Mouse (Mus musculus): ENCODE results near the gene Hbp1. TPM values are rescaled to one million over a fixed set of nuclear protein-coding genes. Genes with fewer than 3 reads are reported as not detected.

The Hbp1 gene
- polyA plus RNA-seq, 1 experiment, result 57.8 TPM

DNA sequence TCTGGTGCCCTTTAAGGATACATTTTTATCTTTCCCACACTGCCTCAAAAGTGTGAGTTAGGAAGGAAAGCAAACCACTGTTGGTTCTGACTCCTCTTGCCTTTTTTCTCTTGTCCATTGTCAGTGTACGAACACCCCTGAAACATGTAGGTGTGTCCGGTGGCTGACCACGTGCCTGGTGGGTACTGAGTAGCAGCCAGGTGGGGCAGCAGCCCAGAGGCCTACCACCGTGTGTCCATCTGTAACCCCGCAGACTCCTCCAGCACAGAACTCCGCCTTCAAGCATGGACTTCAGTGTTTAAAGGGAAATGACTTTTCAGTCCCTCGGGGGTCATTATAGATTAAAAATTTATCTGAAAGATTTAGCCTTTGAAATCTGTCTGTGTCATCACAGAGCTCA is 52.9 kb downstream of the Hbp1 start:
- Histone ChIP-seq H3K4me1 (ENCODE audit: control insufficient read depth, insufficient read depth, insufficient read length, low read length) (no peaks in the 10 kb centered on the region), H3K4me3 (ENCODE audit: insufficient read depth, low read depth, low read length) (no peak overlapping the region), H3K27ac (replicated peaks; ENCODE audit: low read depth, low read length) (no peak overlapping the region)

- H3K4me1 ChIP-seq (ENCODE audit: control insufficient read depth, insufficient read depth, insufficient read length, low read length), result no peaks in the 10 kb centered on the region
- no peak overlapping the region for H3K4me3 ChIP-seq (ENCODE audit: insufficient read depth, low read depth, low read length)
- no peak overlapping the region for H3K27ac ChIP-seq (replicated peaks; ENCODE audit: low read depth, low read length)
These were observed 53.3 kb downstream of the Hbp1 start for GRCm38 (mm10) chr12:31896986-31897385.

- Histone ChIP-seq H3K4me3 (ENCODE audit: insufficient read depth, low read depth, low read length) (no peak overlapping the region), H3K27ac (replicated peaks; ENCODE audit: low read depth, low read length) (no peak overlapping the region), H3K4me1 (ENCODE audit: control insufficient read depth, insufficient read depth, insufficient read length, low read length) (no peaks in the 10 kb centered on the region)
These were observed 54.0 kb downstream of the Hbp1 start for GRCm38 (mm10) chr12:31896295-31896694.

GRCm38 (mm10) chr12:31895888-31896287 is 54.4 kb downstream of the Hbp1 start:
- H3K4me1 ChIP-seq (ENCODE audit: control insufficient read depth, insufficient read depth, insufficient read length, low read length), result no peaks in the 10 kb centered on the region
- no peak overlapping the region for H3K4me3 ChIP-seq (ENCODE audit: insufficient read depth, low read depth, low read length)
- no peak overlapping the region for H3K27ac ChIP-seq (replicated peaks; ENCODE audit: low read depth, low read length)

GRCm38 (mm10) chr12:31895095-31895734 is 55.1 kb downstream of the Hbp1 start:
- H3K4me3 ChIP-seq (ENCODE audit: insufficient read depth, low read depth, low read length), result no peak overlapping the region
- H3K4me1 ChIP-seq (ENCODE audit: control insufficient read depth, insufficient read depth, insufficient read length, low read length), result no peaks in the 10 kb centered on the region
- H3K27ac ChIP-seq (replicated peaks; ENCODE audit: low read depth, low read length), result no peak overlapping the region

DNA sequence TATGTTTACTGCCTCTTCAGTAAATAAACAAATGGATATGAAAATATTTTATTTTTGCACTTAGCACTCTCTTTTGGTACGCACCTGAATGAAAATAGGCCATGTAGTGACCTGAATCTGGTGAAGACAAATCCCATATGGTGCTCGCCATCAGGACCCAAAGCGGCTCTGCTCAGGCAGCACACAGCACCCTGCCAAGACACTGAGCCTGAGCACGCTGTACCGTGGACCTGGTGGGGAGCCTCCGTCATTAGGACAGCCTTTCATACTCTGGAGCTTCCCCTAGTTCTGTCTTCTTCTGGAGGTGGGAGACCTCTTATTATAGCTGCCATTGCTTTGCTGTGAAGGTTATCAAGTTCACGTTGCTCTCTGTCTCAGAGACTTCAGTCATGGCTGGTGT is 57.6 kb downstream of the Hbp1 start:
- no peak overlapping the region for H3K4me3 ChIP-seq (ENCODE audit: insufficient read depth, low read depth, low read length)
- no peaks in the 10 kb centered on the region for H3K4me1 ChIP-seq (ENCODE audit: control insufficient read depth, insufficient read depth, insufficient read length, low read length)
- no peak overlapping the region for H3K27ac ChIP-seq (replicated peaks; ENCODE audit: low read depth, low read length)

DNA sequence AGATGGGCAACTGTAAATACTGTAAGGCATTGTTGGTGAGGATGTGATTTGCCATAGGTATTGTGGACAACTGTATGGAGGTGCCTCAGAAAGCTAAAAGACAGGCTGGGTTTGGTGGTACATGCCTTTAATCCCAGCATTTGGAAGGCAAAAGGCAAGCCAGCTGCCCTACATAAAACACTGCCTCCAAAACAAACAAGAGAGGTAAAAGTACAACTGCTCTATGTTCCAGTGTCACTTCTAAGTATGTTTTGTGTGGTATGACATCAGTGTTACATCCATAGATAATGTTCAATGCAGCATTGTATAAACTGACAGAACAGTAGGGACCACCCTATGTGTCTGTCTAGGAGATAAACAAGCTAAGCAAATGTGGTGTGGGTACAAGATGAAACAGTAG is 58.3 kb downstream of the Hbp1 start:
- Histone ChIP-seq H3K4me3 (ENCODE audit: insufficient read depth, low read depth, low read length) (no peak overlapping the region), H3K4me1 (ENCODE audit: control insufficient read depth, insufficient read depth, insufficient read length, low read length) (no peaks in the 10 kb centered on the region), H3K27ac (replicated peaks; ENCODE audit: low read depth, low read length) (no peak overlapping the region)

DNA sequence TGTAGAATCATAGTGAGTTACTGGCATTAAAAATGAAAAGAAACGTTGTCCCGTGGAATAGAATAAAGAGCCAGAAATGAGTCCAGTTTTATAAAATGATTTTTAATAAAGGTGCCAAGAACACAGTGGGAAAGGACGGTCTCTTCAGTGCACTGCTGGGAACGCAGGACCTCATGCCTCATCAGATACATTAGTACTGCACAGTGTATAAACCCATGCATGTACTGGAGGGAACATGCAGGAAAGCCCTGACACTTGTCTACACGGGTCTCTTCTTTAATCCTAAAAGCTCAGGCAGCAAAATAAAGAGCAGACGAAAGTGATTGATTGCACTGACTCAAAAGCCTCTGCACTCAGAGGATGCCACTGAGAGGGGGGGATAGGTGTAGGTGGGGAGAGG is 59.6 kb downstream of the Hbp1 start:
- Histone ChIP-seq H3K4me3 (ENCODE audit: insufficient read depth, low read depth, low read length) (no peak overlapping the region), H3K27ac (replicated peaks; ENCODE audit: low read depth, low read length) (no peak overlapping the region), H3K4me1 (ENCODE audit: control insufficient read depth, insufficient read depth, insufficient read length, low read length) (no peaks in the 10 kb centered on the region)

- no peaks in the 10 kb centered on the region for H3K4me1 ChIP-seq (ENCODE audit: control insufficient read depth, insufficient read depth, insufficient read length, low read length)
- H3K27ac ChIP-seq (replicated peaks; ENCODE audit: low read depth, low read length), result no peak overlapping the region
- no peak overlapping the region for H3K4me3 ChIP-seq (ENCODE audit: insufficient read depth, low read depth, low read length)
These were observed 64.3 kb downstream of the Hbp1 start for GRCm38 (mm10) chr12:31885844-31886606.

- Histone ChIP-seq H3K4me1 (ENCODE audit: control insufficient read depth, insufficient read depth, insufficient read length, low read length) (no peaks in the 10 kb centered on the region), H3K4me3 (ENCODE audit: insufficient read depth, low read depth, low read length) (no peak overlapping the region)
These were observed 65.3 kb downstream of the Hbp1 start for GRCm38 (mm10) chr12:31885084-31885483.

GRCm38 (mm10) chr12:31884365-31884764 is 66.0 kb downstream of the Hbp1 start:
- Histone ChIP-seq H3K4me1 (ENCODE audit: control insufficient read depth, insufficient read depth, insufficient read length, low read length) (no peaks in the 10 kb centered on the region), H3K4me3 (ENCODE audit: insufficient read depth, low read depth, low read length) (no peak overlapping the region), H3K27ac (replicated peaks; ENCODE audit: low read depth, low read length) (no peak overlapping the region)

More at GRCm38 (mm10) chr12:31885084-31885483, 65.3 kb downstream of the Hbp1 start:
- H3K27ac ChIP-seq (replicated peaks; ENCODE audit: low read depth, low read length), result no peak overlapping the region

- Histone ChIP-seq H3K4me3 (ENCODE audit: insufficient read depth, low read depth, low read length) (no peak overlapping the region), H3K27ac (replicated peaks; ENCODE audit: low read depth, low read length) (no peak overlapping the region), H3K4me1 (ENCODE audit: control insufficient read depth, insufficient read depth, insufficient read length, low read length) (no peaks in the 10 kb centered on the region)
These were observed 67.6 kb downstream of the Hbp1 start for GRCm38 (mm10) chr12:31882736-31883135.

GRCm38 (mm10) chr12:31876775-31877174 is 73.6 kb downstream of the Hbp1 start:
- Histone ChIP-seq H3K27ac (replicated peaks; ENCODE audit: low read depth, low read length) (no peak overlapping the region), H3K4me3 (ENCODE audit: insufficient read depth, low read depth, low read length) (no peak overlapping the region), H3K4me1 (ENCODE audit: control insufficient read depth, insufficient read depth, insufficient read length, low read length) (no peaks in the 10 kb centered on the region)

Measured in brown adipose tissue, adult 24 weeks (tissue).